Mouse (Mus musculus): ENCODE measurements at regions not wholly inside any gene's neighbourhood (a gene's known extent, or its start where the extent isn't known, plus 50 kb on each side); places are given as distances from the start of the nearest gene placed in this dataset.

GRCm38 (mm10) chr7:125191313-125191712, 253.2 kb upstream of the Kdm8 start:
- no peaks in the 10 kb centered on the region for H3K36me3 ChIP-seq (replicated peaks)
- peaks cover 4% of the 10 kb centered on the region; the same call in 1 of the 2 replicates for H3K4me1 ChIP-seq
- H3K4me2 ChIP-seq = no peak overlapping the region
- no peak overlapping the region for H3K4me3 ChIP-seq (replicated peaks)
- no peak overlapping the region for H3K27ac ChIP-seq
- no peaks in the 10 kb centered on the region for H3K9me3 ChIP-seq
- ATAC-seq (ENCODE audit: low FRiP score) = no peak
- H3K27me3 ChIP-seq = no peaks in the 10 kb centered on the region; the same call in 1 of the 2 replicates
- no peak overlapping the region for H3K9ac ChIP-seq

- no peak overlapping the region for H3K27ac ChIP-seq
- no peak overlapping the region for H3K4me2 ChIP-seq
- H3K4me1 ChIP-seq = no peaks in the 10 kb centered on the region
- no peaks in the 10 kb centered on the region for H3K9me3 ChIP-seq
- H3K36me3 ChIP-seq (replicated peaks) = no peaks in the 10 kb centered on the region
- H3K4me3 ChIP-seq (replicated peaks) = no peak overlapping the region
- no peak overlapping the region for H3K9ac ChIP-seq
- 74% methylated on average over 6 of the region's 6 CpGs for WGBS
- ATAC-seq (ENCODE audit: low FRiP score) = no peak
- no peaks in the 10 kb centered on the region for H3K27me3 ChIP-seq
Measured at GRCm38 (mm10) chr7:125211346-125211973, 233.0 kb upstream of the Kdm8 start.

GRCm38 (mm10) chr7:125214036-125214435, 230.4 kb upstream of the Kdm8 start:
- H3K27me3 ChIP-seq = no peaks in the 10 kb centered on the region
- 81% methylated on average over 6 of the region's 6 CpGs for WGBS
- no peak overlapping the region for H3K4me3 ChIP-seq (replicated peaks)

GRCm38 (mm10) chr7:125217630-125218029, 226.8 kb upstream of the Kdm8 start:
- H3K4me2 ChIP-seq = no peak overlapping the region
- no peak overlapping the region for H3K9ac ChIP-seq
- 86% methylated on average over 4 of the region's 4 CpGs for WGBS
- no peak overlapping the region for H3K4me3 ChIP-seq (replicated peaks)
- H3K4me1 ChIP-seq = no peaks in the 10 kb centered on the region
- H3K27ac ChIP-seq = no peak overlapping the region
- no peaks in the 10 kb centered on the region for H3K36me3 ChIP-seq (replicated peaks)
- H3K9me3 ChIP-seq = no peaks in the 10 kb centered on the region
- H3K27me3 ChIP-seq = no peaks in the 10 kb centered on the region
- ATAC-seq (ENCODE audit: low FRiP score) = no peak

More at GRCm38 (mm10) chr7:125214036-125214435, 230.4 kb upstream of the Kdm8 start:
- Histone ChIP-seq H3K9me3 (no peaks in the 10 kb centered on the region), H3K27ac (no peak overlapping the region), H3K36me3 (replicated peaks) (no peaks in the 10 kb centered on the region), H3K4me2 (no peak overlapping the region), H3K4me1 (no peaks in the 10 kb centered on the region), H3K9ac (no peak overlapping the region)
- no peak for ATAC-seq (ENCODE audit: low FRiP score)

- ATAC-seq (ENCODE audit: low FRiP score) = no peak
- Histone ChIP-seq H3K9ac (no peak overlapping the region), H3K4me1 (no peaks in the 10 kb centered on the region), H3K36me3 (replicated peaks) (no peaks in the 10 kb centered on the region), H3K9me3 (no peaks in the 10 kb centered on the region), H3K27ac (no peak overlapping the region), H3K4me3 (replicated peaks) (no peak overlapping the region), H3K27me3 (no peaks in the 10 kb centered on the region), H3K4me2 (no peak overlapping the region)
- 89% methylated on average over 1 of the region's 1 CpGs for WGBS
Measured at GRCm38 (mm10) chr7:125222684-125223083, 221.8 kb upstream of the Kdm8 start.

- H3K4me2 ChIP-seq = no peak overlapping the region
- no peaks in the 10 kb centered on the region for H3K4me1 ChIP-seq
- no peaks in the 10 kb centered on the region for H3K36me3 ChIP-seq (replicated peaks)
- no peak overlapping the region for H3K4me3 ChIP-seq (replicated peaks)
- no peak overlapping the region for H3K9ac ChIP-seq
- no peaks in the 10 kb centered on the region for H3K27me3 ChIP-seq
- WGBS = 65% methylated on average over 7 of the region's 7 CpGs
- H3K9me3 ChIP-seq = no peaks in the 10 kb centered on the region
- ATAC-seq (ENCODE audit: low FRiP score) = no peak
- no peak overlapping the region for H3K27ac ChIP-seq
Measured at GRCm38 (mm10) chr7:125234911-125235310, 209.6 kb upstream of the Kdm8 start.

GRCm38 (mm10) chr7:125237026-125237425, 207.4 kb upstream of the Kdm8 start:
- no peak overlapping the region for H3K4me3 ChIP-seq (replicated peaks)
- ATAC-seq (ENCODE audit: low FRiP score) = no peak
- H3K4me2 ChIP-seq = no peak overlapping the region
- 90% methylated on average over 3 of the region's 3 CpGs for WGBS
- H3K4me1 ChIP-seq = no peaks in the 10 kb centered on the region
- no peaks in the 10 kb centered on the region for H3K36me3 ChIP-seq (replicated peaks)
- H3K9ac ChIP-seq = no peak overlapping the region
- no peaks in the 10 kb centered on the region for H3K27me3 ChIP-seq
- no peak overlapping the region for H3K27ac ChIP-seq
- H3K9me3 ChIP-seq = no peaks in the 10 kb centered on the region

GRCm38 (mm10) chr7:125243021-125243420, 201.5 kb upstream of the Kdm8 start:
- Histone ChIP-seq H3K4me3 (replicated peaks) (no peak overlapping the region), H3K4me2 (no peak overlapping the region), H3K9me3 (no peaks in the 10 kb centered on the region), H3K9ac (no peak overlapping the region), H3K4me1 (no peaks in the 10 kb centered on the region), H3K36me3 (replicated peaks) (no peaks in the 10 kb centered on the region), H3K27me3 (no peaks in the 10 kb centered on the region), H3K27ac (no peak overlapping the region)
- ATAC-seq (ENCODE audit: low FRiP score) = no peak
- WGBS = 81% methylated on average over 3 of the region's 3 CpGs

- 95% methylated on average over 3 of the region's 3 CpGs for WGBS
- no peaks in the 10 kb centered on the region for H3K36me3 ChIP-seq (replicated peaks)
- H3K4me2 ChIP-seq = no peak overlapping the region
Measured at GRCm38 (mm10) chr7:125248386-125248785, 196.1 kb upstream of the Kdm8 start.

GRCm38 (mm10) chr7:125250385-125250784, 194.1 kb upstream of the Kdm8 start:
- Histone ChIP-seq H3K36me3 (replicated peaks) (no peaks in the 10 kb centered on the region), H3K4me2 (no peak overlapping the region), H3K9ac (no peak overlapping the region), H3K27me3 (no peaks in the 10 kb centered on the region), H3K4me3 (replicated peaks) (no peak overlapping the region), H3K4me1 (peaks cover 7% of the 10 kb centered on the region; the same call in 1 of the 2 replicates), H3K27ac (no peak overlapping the region), H3K9me3 (no peaks in the 10 kb centered on the region)
- ATAC-seq (ENCODE audit: low FRiP score) = no peak
- WGBS = 78% methylated on average over 2 of the region's 2 CpGs

More at GRCm38 (mm10) chr7:125248386-125248785, 196.1 kb upstream of the Kdm8 start:
- Histone ChIP-seq H3K9me3 (no peaks in the 10 kb centered on the region), H3K4me1 (no peaks in the 10 kb centered on the region), H3K9ac (no peak overlapping the region), H3K27ac (no peak overlapping the region), H3K4me3 (replicated peaks) (no peak overlapping the region), H3K27me3 (no peaks in the 10 kb centered on the region)
- ATAC-seq (ENCODE audit: low FRiP score) = no peak

- Histone ChIP-seq H3K27ac (no peak overlapping the region), H3K4me3 (replicated peaks) (no peak overlapping the region), H3K36me3 (replicated peaks) (no peaks in the 10 kb centered on the region), H3K4me1 (peaks cover 7% of the 10 kb centered on the region; the same call in 1 of the 2 replicates), H3K27me3 (no peaks in the 10 kb centered on the region), H3K9ac (no peak overlapping the region), H3K9me3 (no peaks in the 10 kb centered on the region), H3K4me2 (no peak overlapping the region)
- ATAC-seq (ENCODE audit: low FRiP score) = no peak
- 69% methylated on average over 6 of the region's 6 CpGs for WGBS
Measured at GRCm38 (mm10) chr7:125250970-125251585, 193.4 kb upstream of the Kdm8 start.

GRCm38 (mm10) chr7:125254302-125254701, 190.2 kb upstream of the Kdm8 start:
- H3K4me3 ChIP-seq (replicated peaks) = no peak overlapping the region
- no peaks in the 10 kb centered on the region for H3K27me3 ChIP-seq
- no peaks in the 10 kb centered on the region for H3K9me3 ChIP-seq
- WGBS = 12% methylated on average over 4 of the region's 4 CpGs
- no peak overlapping the region for H3K4me2 ChIP-seq
- no peaks in the 10 kb centered on the region for H3K36me3 ChIP-seq (replicated peaks)
- peak; percentile 53; the same call in 1 of the 2 replicates for ATAC-seq (ENCODE audit: low FRiP score)
- peaks cover 7% of the 10 kb centered on the region; the same call in 1 of the 2 replicates for H3K4me1 ChIP-seq
- no peak overlapping the region for H3K27ac ChIP-seq
- H3K9ac ChIP-seq = no peak overlapping the region

GRCm38 (mm10) chr7:125259016-125259415, 185.5 kb upstream of the Kdm8 start:
- Histone ChIP-seq H3K4me3 (replicated peaks) (no peak overlapping the region), H3K36me3 (replicated peaks) (no peaks in the 10 kb centered on the region), H3K4me1 (peaks cover 25% of the 10 kb centered on the region), H3K4me2 (no peak overlapping the region), H3K9ac (no peak overlapping the region), H3K27ac (no peak overlapping the region), H3K27me3 (no peaks in the 10 kb centered on the region), H3K9me3 (no peaks in the 10 kb centered on the region)
- ATAC-seq (ENCODE audit: low FRiP score) = no peak

Measured in forebrain, embryonic 12.5 days (tissue).